Mouse (Mus musculus) myocyte (in vitro differentiated cells): ENCODE data around the gene Elfn1. TPM values are rescaled to one million over a fixed set of nuclear protein-coding genes. Genes with fewer than 3 reads are reported as not detected.

Experiments used
- H3K27me3 ChIP-seq: one replicate; pipeline ENCODE4 v1.6.1; 2011; ENCODE audit not compliant: control insufficient read depth, insufficient read depth, insufficient read length
- H3K36me3 ChIP-seq: one replicate; pipeline ENCODE4 v1.6.1; 2011; ENCODE audit not compliant: control insufficient read depth, insufficient read depth
- H3K4me2 ChIP-seq: one replicate; pipeline ENCODE4 v1.6.1; 2011; ENCODE audit warnings: low read depth, control low read depth
- H3K4me3 ChIP-seq: one replicate; pipeline ENCODE4 v1.5.1; 2011; ENCODE audit warnings: mild to moderate bottlenecking, control low read depth, moderate library complexity
- H3K79me2 ChIP-seq: one replicate; pipeline ENCODE4 v1.6.1; 2011; ENCODE audit not compliant: control insufficient read depth, insufficient read depth
- H3ac ChIP-seq: one replicate; pipeline ENCODE4 v1.6.1; 2011; ENCODE audit not compliant: control insufficient read depth, insufficient read length
- CEBPB ChIP-seq: IDR thresholded peaks from 2 replicates; pipeline ENCODE4 v1.6.1; 2011; ENCODE audit warnings: mild to moderate bottlenecking, moderate library complexity; ENCODE audit not compliant: poor library complexity, insufficient read depth, severe bottlenecking
- E2F4 ChIP-seq: IDR thresholded peaks from one replicate; pipeline ENCODE4 v1.6.1; 2011; ENCODE audit warnings: mild to moderate bottlenecking, control low read depth, moderate library complexity; ENCODE audit not compliant: insufficient read depth
- MAX ChIP-seq: IDR thresholded peaks from one replicate; pipeline ENCODE4 v1.6.1; 2011; ENCODE audit warnings: low read depth, mild to moderate bottlenecking, control low read depth
- MYOD1 ChIP-seq, 3 experiments: IDR thresholded peaks; one replicate each; pipeline ENCODE4 v1.6.1; 2011; ENCODE audit warnings: control low read depth in 2 of 3, low read depth in 2 of 3, mild to moderate bottlenecking in 2 of 3, moderate library complexity in 1 of 3; ENCODE audit not compliant: insufficient read length in 2 of 3, control insufficient read depth in 1 of 3
- MYOG ChIP-seq, 3 experiments: IDR thresholded peaks; one replicate each; pipeline ENCODE4 v1.6.1; 2011; ENCODE audit warnings: control low read depth in 2 of 3, low read depth in 2 of 3, mild to moderate bottlenecking in 2 of 3; ENCODE audit not compliant: insufficient read length in 2 of 3, control insufficient read depth in 1 of 3, insufficient read depth in 1 of 3
- POLR2A ChIP-seq: IDR thresholded peaks from one replicate; pipeline ENCODE4 v1.6.1; 2011; ENCODE audit warnings: low read depth, mild to moderate bottlenecking, control low read depth, moderate library complexity; ENCODE audit not compliant: insufficient read length
- POLR2AphosphoS2 ChIP-seq: IDR thresholded peaks from one replicate; pipeline ENCODE4 v1.6.1; 2011; ENCODE audit warnings: low read depth, control low read depth; ENCODE audit not compliant: insufficient read length
- REST ChIP-seq: IDR thresholded peaks from one replicate; pipeline ENCODE4 v1.6.1; 2011; ENCODE audit warnings: mild to moderate bottlenecking, control low read depth, moderate library complexity; ENCODE audit not compliant: insufficient read depth, insufficient read length
- SRF ChIP-seq: IDR thresholded peaks from one replicate; pipeline ENCODE4 v1.6.1; 2011; ENCODE audit warnings: low read depth; ENCODE audit not compliant: control insufficient read depth, insufficient read length
- TCF12 ChIP-seq: IDR thresholded peaks from one replicate; pipeline ENCODE4 v1.6.1; 2011; ENCODE audit warnings: mild to moderate bottlenecking, control low read depth; ENCODE audit not compliant: poor library complexity, insufficient read depth, severe bottlenecking
- TCF3 ChIP-seq: IDR thresholded peaks from one replicate; pipeline ENCODE4 v1.6.1; 2011; ENCODE audit warnings: low read depth, control low read depth; ENCODE audit not compliant: insufficient read length
- USF1 ChIP-seq: IDR thresholded peaks from one replicate; pipeline ENCODE4 v1.6.1; 2011; ENCODE audit warnings: low read depth, mild to moderate bottlenecking, control low read depth, moderate library complexity
- polyA plus RNA-seq: library from polyadenylated mRNA; unstranded; fragments of >200 nt; fragmentation: generic; extraction: Trizol; gene quantifications from one replicate; pipeline ENCODE4 v1.2.1, GENCODE M21; 2012; ENCODE audit warnings: missing spikeins

Elfn1 gene
- polyA plus RNA-seq, 1 experiment, result 0.10 TPM

DNA sequence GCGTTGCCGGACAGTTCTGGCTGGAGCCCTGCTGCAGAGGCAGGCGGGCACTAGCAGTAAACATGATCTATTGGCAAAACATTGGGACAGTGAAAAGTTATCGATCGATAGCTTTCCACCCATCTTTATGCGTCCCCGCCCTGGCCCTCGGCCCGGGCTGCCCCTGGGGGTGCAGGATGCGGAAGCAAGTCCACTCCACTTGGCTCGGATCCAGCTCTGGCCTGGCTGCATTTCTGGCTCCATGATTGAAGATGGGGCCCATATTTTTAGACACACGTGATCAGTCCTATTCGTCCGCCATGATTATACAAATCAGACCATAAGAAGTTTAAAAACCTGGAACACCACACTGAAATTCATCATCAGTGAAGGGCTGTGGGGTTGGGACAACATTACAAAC is 57.9 kb downstream of the Elfn1 start:
- Histone ChIP-seq H3K4me2 (no peak overlapping the region), H3K36me3 (no peaks in the 10 kb centered on the region)
- no peak for TF ChIP-seq MAX

GRCm38 (mm10) chr5:139969151-139969948 is 61.6 kb downstream of the Elfn1 start:
- no peak overlapping the region for H3K4me3 ChIP-seq
- H3K4me2 ChIP-seq, result no peak overlapping the region
- no peak overlapping the region for H3ac ChIP-seq
- TF ChIP-seq POLR2AphosphoS2, result no peak
- TF ChIP-seq MYOG (IDR thresholded peaks at IDR 0.05; ENCODE audit: control insufficient read depth in 1 of 3, insufficient read depth in 1 of 3, insufficient read length in 2 of 3, low read depth in 2 of 3), result no peak
- no peak for TF ChIP-seq E2F4
- no peak for TF ChIP-seq TCF3
- TF ChIP-seq SRF, result no peak
- TF ChIP-seq TCF12, result no peak
- no peak for TF ChIP-seq POLR2A
- TF ChIP-seq REST, result no peak
- no peak for TF ChIP-seq MYOD1 (IDR thresholded peaks at IDR 0.05; ENCODE audit: control insufficient read depth in 1 of 3, insufficient read length in 2 of 3, low read depth in 2 of 3)
- peaks cover 9% of the 10 kb centered on the region for H3K27me3 ChIP-seq
- H3K79me2 ChIP-seq, result no peaks in the 10 kb centered on the region
- H3K36me3 ChIP-seq, result no peaks in the 10 kb centered on the region

More for the DNA sequence above, 57.9 kb downstream of the Elfn1 start:
- Histone ChIP-seq H3ac (no peak overlapping the region), H3K4me3 (no peak overlapping the region), H3K79me2 (no peaks in the 10 kb centered on the region), H3K27me3 (peaks cover 12% of the 10 kb centered on the region)

GRCm38 (mm10) chr5:139970186-139970631 is 62.5 kb downstream of the Elfn1 start:
- TF ChIP-seq POLR2AphosphoS2 (no peak), MYOD1 (IDR thresholded peaks at IDR 0.05; ENCODE audit: control insufficient read depth in 1 of 3, insufficient read length in 2 of 3, low read depth in 2 of 3) (no peak)
- Histone ChIP-seq H3K27me3 (peaks cover 9% of the 10 kb centered on the region), H3K36me3 (no peaks in the 10 kb centered on the region), H3K79me2 (no peaks in the 10 kb centered on the region), H3K4me2 (no peak overlapping the region), H3ac (no peak overlapping the region), H3K4me3 (no peak overlapping the region)

- TF ChIP-seq E2F4 (no peak), SRF (no peak), USF1 (no peak), MYOG (IDR thresholded peaks at IDR 0.05; ENCODE audit: control insufficient read depth in 1 of 3, insufficient read depth in 1 of 3, insufficient read length in 2 of 3, low read depth in 2 of 3) (no peak), REST (no peak)
- Histone ChIP-seq H3K79me2 (no peaks in the 10 kb centered on the region), H3K4me3 (no peak overlapping the region), H3K36me3 (no peaks in the 10 kb centered on the region), H3K4me2 (no peak overlapping the region), H3K27me3 (peaks cover 4% of the 10 kb centered on the region), H3ac (no peak overlapping the region)
Measured at GRCm38 (mm10) chr5:139976584-139976983, 68.8 kb downstream of the Elfn1 start.

DNA sequence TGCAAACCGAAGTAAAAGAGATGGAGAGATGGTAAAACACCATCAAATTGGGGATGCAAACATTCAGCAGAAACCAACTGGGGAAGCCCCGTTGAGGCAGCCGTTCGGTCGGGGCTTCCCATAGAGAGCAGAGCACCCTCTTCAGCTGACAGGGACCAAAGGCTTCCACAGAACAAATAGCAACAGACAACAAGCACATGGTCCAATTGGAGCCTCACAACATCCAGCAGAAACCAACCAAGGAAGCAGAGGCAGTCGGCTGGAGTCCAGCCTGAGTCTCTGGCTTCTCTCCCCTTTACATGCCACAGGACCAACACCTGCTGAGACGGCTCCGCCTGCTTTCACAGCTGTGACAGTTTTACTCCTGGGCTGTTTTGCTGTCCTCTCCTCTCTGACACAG is 69.7 kb downstream of the Elfn1 start:
- Histone ChIP-seq H3K36me3 (no peaks in the 10 kb centered on the region), H3K4me2 (no peak overlapping the region), H3ac (no peak overlapping the region), H3K27me3 (peaks cover 13% of the 10 kb centered on the region), H3K79me2 (no peaks in the 10 kb centered on the region), H3K4me3 (no peak overlapping the region)
- TF ChIP-seq E2F4, result no peak
- TF ChIP-seq CEBPB, result no peak
- TF ChIP-seq POLR2AphosphoS2, result no peak
- TF ChIP-seq POLR2A, result no peak
- TF ChIP-seq MAX, result no peak
- TF ChIP-seq TCF3, result no peak
- no peak for TF ChIP-seq TCF12
- TF ChIP-seq SRF, result no peak
- TF ChIP-seq MYOG (IDR thresholded peaks at IDR 0.05; ENCODE audit: control insufficient read depth in 1 of 3, insufficient read depth in 1 of 3, insufficient read length in 2 of 3, low read depth in 2 of 3), result no peak
- TF ChIP-seq USF1, result no peak
- no peak for TF ChIP-seq REST
- TF ChIP-seq MYOD1 (IDR thresholded peaks at IDR 0.05; ENCODE audit: control insufficient read depth in 1 of 3, insufficient read length in 2 of 3, low read depth in 2 of 3), result no peak
